Mouse (Mus musculus) heart, adult 2 months (tissue): ENCODE measurements around the gene Rem1.

Source experiments
- CTCF ChIP-seq: fragments of 200-600 bp; IDR thresholded peaks from 2 replicates; pipeline ENCODE4 v1.8.1; 2022; ENCODE audit warnings: antibody characterized with exemption, mild to moderate bottlenecking, moderate library complexity
- EP300 ChIP-seq: fragments of 200-500 bp; IDR thresholded peaks from 2 replicates; pipeline ENCODE4 v1.6.1; 2011; ENCODE audit warnings: low read depth, low read length, control low read depth; ENCODE audit not compliant: insufficient read depth
- POLR2A ChIP-seq: fragments of 200-500 bp; IDR thresholded peaks from 2 replicates; pipeline ENCODE4 v1.6.1; 2011; ENCODE audit warnings: mild to moderate bottlenecking, low read depth, low read length, control low read depth; ENCODE audit not compliant: insufficient read depth

DNA sequence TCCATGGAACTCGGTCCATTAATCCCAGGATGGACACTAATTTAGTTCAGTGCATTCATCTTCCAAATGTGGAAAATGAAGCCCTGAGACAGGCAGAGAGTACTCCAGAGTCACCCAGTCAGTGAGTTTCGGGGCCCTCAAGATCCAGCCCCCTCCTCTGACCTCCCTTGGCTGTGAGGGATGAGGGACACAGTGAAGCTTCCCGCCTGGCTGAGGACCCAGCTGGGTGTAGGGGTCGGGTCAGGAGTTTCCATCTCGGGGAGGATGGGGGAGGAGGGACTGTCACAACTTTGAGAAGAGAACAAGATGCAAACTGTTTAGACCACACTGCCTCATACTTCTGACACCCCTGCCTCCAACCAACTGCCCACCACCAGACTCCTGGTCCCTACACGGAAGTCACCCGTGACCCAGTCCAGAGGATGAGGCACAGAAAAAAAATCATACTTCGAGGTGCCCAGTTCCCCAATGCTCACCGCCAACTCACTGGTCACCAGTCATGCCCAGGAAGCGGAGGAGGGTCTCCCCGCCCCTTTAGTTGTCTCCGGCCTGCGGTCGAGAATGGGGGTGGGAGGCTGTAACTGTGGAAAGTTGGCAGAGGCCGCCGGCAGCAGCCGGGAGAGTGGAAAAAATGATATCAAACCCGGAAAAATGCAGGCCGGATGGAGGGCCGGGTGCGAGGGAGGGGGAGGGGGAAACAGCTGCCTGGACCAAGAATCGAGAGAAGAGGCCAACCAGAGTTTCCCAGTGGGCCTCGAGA is 9.7 kb downstream of the Rem1 start:
- TF ChIP-seq EP300 (peak; percentile 66), POLR2A (0 out of 2 replicates have a peak, but pooled peaks have one; percentile 40), CTCF (no peak)
